Mouse (Mus musculus) layer of hippocampus, adult 8-10 months (tissue): ENCODE measurements around the gene Bpgm. TPM values are rescaled to one million over a fixed set of nuclear protein-coding genes. Genes with fewer than 3 reads are reported as not detected.
A peak's percentile ranks its signal among the peaks of the same experiment; 100 is the strongest.

ENCODE experiments used
- DNase-seq, 2 experiments: peaks; one replicate each; pipeline ENCODE4 v3.0.0; 2022; ENCODE audit warnings: low spot score in 2 of 2
- total RNA-seq, 4 experiments: library from RNA; stranded (reverse); gene quantifications; 2 replicates each; pipeline ENCODE4 v1.2.4; 2022

The Bpgm gene
- total RNA-seq, 4 experiments from 2014 or later = 63.6 to 68.3 (median 66.9) TPM

- DNase-seq = no peak
Observed at GRCm38 (mm10) chr6:34483811-34484210, 7.8 kb downstream of the Bpgm start.

- DNase-seq = no peak
Observed at GRCm38 (mm10) chr6:34486071-34486626, 10.1 kb downstream of the Bpgm start.

- no peak for DNase-seq
Observed at GRCm38 (mm10) chr6:34493327-34494095, 17.5 kb downstream of the Bpgm start.

GRCm38 (mm10) chr6:34495140-34495551 lies 19.1 kb downstream of the Bpgm start:
- DNase-seq = no peak

GRCm38 (mm10) chr6:34497991-34498625 lies 22.1 kb downstream of the Bpgm start:
- DNase-seq = no peak

- DNase-seq = no peak
Observed at GRCm38 (mm10) chr6:34502291-34502690, 26.3 kb downstream of the Bpgm start.

- no peak for DNase-seq
Observed at GRCm38 (mm10) chr6:34505957-34506356, 29.9 kb downstream of the Bpgm start.

GRCm38 (mm10) chr6:34507581-34507980 lies 31.6 kb downstream of the Bpgm start:
- DNase-seq = no peak

- no peak for DNase-seq
Observed at GRCm38 (mm10) chr6:34508016-34508415, 32.0 kb downstream of the Bpgm start.

GRCm38 (mm10) chr6:34510277-34510676 lies 34.3 kb downstream of the Bpgm start:
- DNase-seq = no peak

- DNase-seq = no peak
Observed at GRCm38 (mm10) chr6:34511410-34511809, 35.4 kb downstream of the Bpgm start.

GRCm38 (mm10) chr6:34512741-34513140 lies 36.7 kb downstream of the Bpgm start:
- no peak for DNase-seq

- DNase-seq = peak in 1 of 2 experiments; percentile 33
Observed at GRCm38 (mm10) chr6:34514655-34515054, 38.6 kb downstream of the Bpgm start.

- peak in 1 of 2 experiments; percentile 24 for DNase-seq
Observed at GRCm38 (mm10) chr6:34515098-34515782, 39.2 kb downstream of the Bpgm start.

- no peak for DNase-seq
Observed at GRCm38 (mm10) chr6:34515783-34516099, 39.7 kb downstream of the Bpgm start.

GRCm38 (mm10) chr6:34517750-34518149 lies 41.7 kb downstream of the Bpgm start:
- DNase-seq = no peak

- DNase-seq = no peak
Observed at GRCm38 (mm10) chr6:34519087-34519486, 43.1 kb downstream of the Bpgm start.

- no peak for DNase-seq
Observed at GRCm38 (mm10) chr6:34520491-34520890, 44.5 kb downstream of the Bpgm start.

- no peak for DNase-seq
Observed at GRCm38 (mm10) chr6:34520912-34521311, 44.9 kb downstream of the Bpgm start.

GRCm38 (mm10) chr6:34523476-34523875 lies 47.5 kb downstream of the Bpgm start:
- no peak for DNase-seq

GRCm38 (mm10) chr6:34525499-34525924 lies 49.5 kb downstream of the Bpgm start:
- no peak for DNase-seq

- DNase-seq = no peak
Observed at GRCm38 (mm10) chr6:34525927-34526326, 49.9 kb downstream of the Bpgm start.
